Mouse (Mus musculus): ENCODE data around the gene Apoa1.
A peak's percentile ranks its signal among the peaks of the same experiment; 100 is the strongest.

Apoa1 gene

GRCm38 (mm10) chr9:46228491-46228890, at the start of gene Apoa1:
TSS of gene Apoa1 (plus strand) at chr9:46228580.
- no peak for DNase-seq (ENCODE audit: low spot score)

GRCm38 (mm10) chr9:46178595-46178994, 49.8 kb upstream of the Apoa1 start:
- no peak for DNase-seq (ENCODE audit: low spot score)

GRCm38 (mm10) chr9:46181297-46181696, 47.1 kb upstream of the Apoa1 start:
- DNase-seq (ENCODE audit: low spot score): no peak

GRCm38 (mm10) chr9:46184542-46184941, 43.8 kb upstream of the Apoa1 start:
- DNase-seq (ENCODE audit: low spot score): no peak

GRCm38 (mm10) chr9:46185191-46185590, 43.2 kb upstream of the Apoa1 start:
- peak; percentile 12 for DNase-seq (ENCODE audit: low spot score)

- DNase-seq (ENCODE audit: low spot score): no peak
Observed at GRCm38 (mm10) chr9:46186387-46186786, 42.0 kb upstream of the Apoa1 start.

- DNase-seq (ENCODE audit: low spot score): no peak
Observed at GRCm38 (mm10) chr9:46188370-46188769, 40.0 kb upstream of the Apoa1 start.

GRCm38 (mm10) chr9:46188956-46189355, 39.4 kb upstream of the Apoa1 start:
- no peak for DNase-seq (ENCODE audit: low spot score)

GRCm38 (mm10) chr9:46189381-46189780, 39.0 kb upstream of the Apoa1 start:
- DNase-seq (ENCODE audit: low spot score): no peak

- DNase-seq (ENCODE audit: low spot score): no peak
Observed at GRCm38 (mm10) chr9:46191234-46191633, 37.1 kb upstream of the Apoa1 start.

GRCm38 (mm10) chr9:46191644-46192043, 36.7 kb upstream of the Apoa1 start:
- no peak for DNase-seq (ENCODE audit: low spot score)

- no peak for DNase-seq (ENCODE audit: low spot score)
Observed at GRCm38 (mm10) chr9:46192642-46193041, 35.7 kb upstream of the Apoa1 start.

GRCm38 (mm10) chr9:46194809-46195208, 33.6 kb upstream of the Apoa1 start:
- no peak for DNase-seq (ENCODE audit: low spot score)

GRCm38 (mm10) chr9:46196699-46197169, 31.6 kb upstream of the Apoa1 start:
- DNase-seq (ENCODE audit: low spot score): no peak

GRCm38 (mm10) chr9:46198461-46198860, 29.9 kb upstream of the Apoa1 start:
- no peak for DNase-seq (ENCODE audit: low spot score)

- no peak for DNase-seq (ENCODE audit: low spot score)
Observed at GRCm38 (mm10) chr9:46198936-46199335, 29.4 kb upstream of the Apoa1 start.

GRCm38 (mm10) chr9:46199609-46200008, 28.8 kb upstream of the Apoa1 start:
- no peak for DNase-seq (ENCODE audit: low spot score)

GRCm38 (mm10) chr9:46206834-46207500, 21.4 kb upstream of the Apoa1 start:
- no peak for DNase-seq (ENCODE audit: low spot score)

GRCm38 (mm10) chr9:46207501-46207869, 20.9 kb upstream of the Apoa1 start:
- DNase-seq (ENCODE audit: low spot score): no peak

- no peak for DNase-seq (ENCODE audit: low spot score)
Observed at GRCm38 (mm10) chr9:46208401-46208974, 19.9 kb upstream of the Apoa1 start.

GRCm38 (mm10) chr9:46210473-46210872, 17.9 kb upstream of the Apoa1 start:
- DNase-seq (ENCODE audit: low spot score): no peak

- no peak for DNase-seq (ENCODE audit: low spot score)
Observed at GRCm38 (mm10) chr9:46214276-46214675, 14.1 kb upstream of the Apoa1 start.

- no peak for DNase-seq (ENCODE audit: low spot score)
Observed at GRCm38 (mm10) chr9:46214946-46215337, 13.4 kb upstream of the Apoa1 start.

All from c-Kit-positive CD71-positive TER-119-positive erythroid progenitor cells, embryonic 14.5 days (primary cell).